Mouse (Mus musculus) forebrain, embryonic 10.5 days (tissue): ENCODE data around the gene Svs3b. TPM values are rescaled to one million over a fixed set of nuclear protein-coding genes. Genes with fewer than 3 reads are reported as not detected.

Experiments used
- polyA plus RNA-seq: library from polyadenylated mRNA; unstranded; fragments of >200 nt; fragmentation: Nextera tagmentation; extraction: Ambion mirVana; gene quantifications from 2 replicates; pipeline ENCODE4 v1.2.1, GENCODE M21; 2016

The Svs3b gene
- polyA plus RNA-seq, 1 experiment from 2014 or later: not detected

Other genes with a start within 250 kb of the Svs3b start
- 1.5 and 1.6 TPM in 2 replicates for gene Pabpc1l, start 231.2 kb downstream of the Svs3b start, polyA plus RNA-seq
- 38.8 and 39.8 TPM in 2 replicates for gene Stk4, start 186.3 kb downstream of the Svs3b start, polyA plus RNA-seq
- 59.4 and 59.9 TPM in 2 replicates for gene Tomm34, start 185.5 kb downstream of the Svs3b start, polyA plus RNA-seq
- not detected in 2 replicates for gene Kcns1, start 85.5 kb downstream of the Svs3b start, polyA plus RNA-seq
- gene Wfdc5, start 73.9 kb downstream of the Svs3b start, polyA plus RNA-seq: not detected in 2 replicates
- gene Wfdc12, start 66.0 kb downstream of the Svs3b start, polyA plus RNA-seq: not detected in 2 replicates
- not detected in 2 replicates for gene Wfdc15a, start 56.5 kb downstream of the Svs3b start, polyA plus RNA-seq
- gene Wfdc15b, start 35.0 kb downstream of the Svs3b start, polyA plus RNA-seq: not detected in 2 replicates
- not detected in 2 replicates for gene Svs2, start 18.2 kb downstream of the Svs3b start, polyA plus RNA-seq
- not detected in 2 replicates for gene Svs4, start 21.8 kb upstream of the Svs3b start, polyA plus RNA-seq
- gene Svs3a, start 32.6 kb upstream of the Svs3b start, polyA plus RNA-seq: not detected in 2 replicates
- gene Svs6, start 60.1 kb upstream of the Svs3b start, polyA plus RNA-seq: not detected in 2 replicates
- gene Svs5, start 76.1 kb upstream of the Svs3b start, polyA plus RNA-seq: not detected in 2 replicates
- 0.22 and 0.36 TPM in 2 replicates for gene Slpi, start 132.5 kb upstream of the Svs3b start, polyA plus RNA-seq
- gene Rbpjl, start 146.5 kb upstream of the Svs3b start, polyA plus RNA-seq: not detected in 2 replicates
- gene Matn4, start 148.5 kb upstream of the Svs3b start, polyA plus RNA-seq: not detected in 2 replicates
- 19.6 and 22.7 TPM in 2 replicates for gene Sdc4, start 187.2 kb upstream of the Svs3b start, polyA plus RNA-seq
- 57.9 and 59.5 TPM in 2 replicates for gene Sys1, start 200.3 kb upstream of the Svs3b start, polyA plus RNA-seq
- 2.0 and 3.0 TPM in 2 replicates for gene Gm20458, start 204.3 kb upstream of the Svs3b start, polyA plus RNA-seq
- gene Trp53tg5, start 217.1 kb upstream of the Svs3b start, polyA plus RNA-seq: not detected in 2 replicates
- 3.1 and 4.8 TPM in 2 replicates for gene Dbndd2, start 229.5 kb upstream of the Svs3b start, polyA plus RNA-seq
- gene Pigt, start 240.9 kb upstream of the Svs3b start, polyA plus RNA-seq: 38.5 and 42.0 TPM in 2 replicates